Mouse (Mus musculus): Measurements from ENCODE around the gene Elmsan1. TPM values are rescaled to one million over a fixed set of nuclear protein-coding genes. Genes with fewer than 3 reads are reported as not detected.
A peak's percentile ranks its signal among the peaks of the same experiment; 100 is the strongest.
"Not testable (repeated sequence)": the region's sequence is repeated elsewhere in the genome, so short reads cannot be mapped to it uniquely, and the experiment has no call there.

Gene Elmsan1
- total RNA-seq (2021): 18.7 and 25.7 TPM in 2 replicates
- long read RNA-seq, experiment 1, partial matches to known transcripts: 1 of 6 reads
- long read RNA-seq, experiment 1, other reads (novel, unspliced or antisense): 5 of 6 reads
- long read RNA-seq, experiment 2, partial matches to known transcripts: 2 of 6 reads
- long read RNA-seq, experiment 2, other reads (novel, unspliced or antisense): 4 of 6 reads

DNA sequence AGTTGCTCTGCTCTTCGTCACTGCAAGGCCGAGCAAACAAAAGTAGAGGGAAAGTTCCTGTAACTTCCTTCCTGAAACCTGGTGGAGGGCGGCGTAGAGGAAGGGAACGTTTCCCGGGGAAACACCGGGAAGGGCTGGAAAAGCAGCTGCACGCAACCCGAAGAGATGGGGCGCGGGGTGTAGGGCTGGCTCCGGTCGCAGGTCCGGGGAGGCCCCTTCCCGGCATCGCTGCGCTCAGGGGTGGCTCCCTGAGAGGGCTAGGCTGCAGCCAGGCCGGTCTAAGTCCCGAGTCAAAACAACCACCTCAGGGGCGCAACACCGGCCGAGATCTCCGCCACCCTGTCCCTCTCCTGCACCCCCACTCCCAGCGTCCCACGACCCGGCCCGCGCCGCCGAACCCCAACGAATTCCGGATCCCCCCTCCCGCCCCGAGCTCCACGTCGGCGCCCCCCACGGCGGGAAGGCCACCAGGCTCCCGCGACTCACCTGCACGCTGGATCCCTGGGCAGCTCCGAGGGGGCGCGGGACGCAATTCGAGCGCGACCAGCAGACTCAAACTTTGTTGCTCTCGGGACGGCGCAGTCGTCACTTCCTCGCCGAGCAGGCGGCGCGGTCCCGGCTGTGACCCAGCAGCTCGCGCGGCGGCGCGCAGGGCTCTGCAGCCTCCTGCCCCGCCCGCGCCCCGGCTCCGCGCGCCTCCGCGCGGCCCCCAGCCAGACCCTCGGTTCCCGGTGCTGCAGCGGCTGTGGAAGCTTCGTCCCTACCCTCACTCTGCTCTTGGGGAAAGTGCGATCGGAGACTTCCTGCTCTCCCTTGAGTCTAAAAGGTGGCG is at the start of gene Elmsan1:
Gene Elmsan1, minus strand, starts transcription at position 593 of the 832 bp plus-strand sequence.
- peak; percentile 91 for DNase-seq

DNA sequence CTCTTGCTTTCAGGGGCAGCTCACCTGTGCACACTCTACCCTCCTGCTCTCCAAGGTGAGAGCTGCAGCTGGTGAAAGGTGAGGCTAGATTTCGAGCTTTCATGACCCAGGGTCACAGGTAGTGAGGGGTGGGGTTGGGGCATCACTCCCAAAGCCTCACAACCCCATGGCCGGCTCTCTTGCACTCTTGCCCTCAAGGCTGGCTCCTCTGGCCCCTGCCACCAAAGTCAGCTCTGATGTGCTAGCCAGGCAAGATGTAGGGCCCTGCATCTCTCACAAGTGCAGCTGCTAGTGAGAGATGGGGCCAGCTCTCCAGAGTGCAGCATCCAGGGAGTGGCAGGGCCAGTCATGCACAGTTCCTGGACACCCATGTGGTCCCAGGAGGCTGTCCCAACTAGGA is 48.6 kb upstream of the Elmsan1 start:
- no peak for DNase-seq

DNA sequence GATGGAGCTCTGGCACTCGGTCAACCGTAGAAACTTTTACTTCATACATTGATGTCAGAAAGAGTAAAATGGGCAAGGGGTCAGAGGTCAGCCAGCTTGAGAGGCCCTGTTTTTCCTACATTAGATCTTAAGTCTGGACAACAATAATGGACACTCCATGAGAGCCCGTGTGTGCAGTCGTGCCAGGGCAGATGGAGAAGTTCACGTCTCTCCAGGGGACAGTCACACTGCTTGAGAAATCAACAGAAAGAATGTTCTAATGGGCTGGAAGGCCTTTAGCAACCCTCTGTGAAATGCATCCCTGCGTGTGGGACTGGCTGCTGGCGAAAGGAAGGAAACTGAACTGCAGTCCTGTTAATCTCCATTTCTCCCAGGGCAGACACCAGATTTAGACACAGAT is 41.7 kb upstream of the Elmsan1 start:
- DNase-seq: no peak

DNA sequence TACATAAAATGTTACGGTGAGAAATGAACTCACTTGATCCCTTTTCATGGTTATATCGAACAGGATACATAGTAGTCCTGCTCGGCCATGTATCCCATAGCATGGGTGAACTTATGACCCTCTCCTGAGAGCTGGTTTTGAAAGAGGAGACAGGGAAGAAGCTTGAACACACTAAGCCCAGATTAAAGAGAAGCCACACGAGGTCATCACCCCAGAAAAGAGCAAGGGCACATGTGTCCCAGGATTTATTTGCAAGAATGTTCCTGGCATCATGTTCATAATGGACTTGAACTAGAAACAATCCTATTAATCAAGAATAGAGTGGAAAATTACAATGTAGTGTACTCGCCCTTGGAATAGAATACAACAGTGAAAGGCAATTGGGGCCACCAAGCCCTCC is 36.2 kb upstream of the Elmsan1 start:
- DNase-seq: no peak

DNA sequence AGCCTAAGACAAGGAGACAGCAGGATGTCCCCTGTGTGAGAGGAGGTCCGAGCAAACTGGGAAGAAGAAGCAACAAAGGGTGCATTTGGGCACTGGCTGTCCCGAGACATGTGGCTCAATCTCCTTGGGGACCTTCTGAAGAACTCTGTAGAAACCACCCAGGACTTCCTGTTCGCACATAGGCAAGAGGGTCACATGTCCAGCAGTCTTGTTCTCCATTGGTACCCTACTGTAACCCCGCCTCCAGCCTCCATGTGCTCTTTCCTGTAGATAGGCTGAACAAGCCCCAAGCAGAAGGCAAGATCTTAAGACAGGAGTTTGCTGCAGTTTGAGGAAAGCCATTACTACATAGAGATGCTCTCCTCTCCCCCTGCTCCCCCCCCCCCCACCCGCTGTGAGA is 34.1 kb upstream of the Elmsan1 start:
- DNase-seq: no peak

DNA sequence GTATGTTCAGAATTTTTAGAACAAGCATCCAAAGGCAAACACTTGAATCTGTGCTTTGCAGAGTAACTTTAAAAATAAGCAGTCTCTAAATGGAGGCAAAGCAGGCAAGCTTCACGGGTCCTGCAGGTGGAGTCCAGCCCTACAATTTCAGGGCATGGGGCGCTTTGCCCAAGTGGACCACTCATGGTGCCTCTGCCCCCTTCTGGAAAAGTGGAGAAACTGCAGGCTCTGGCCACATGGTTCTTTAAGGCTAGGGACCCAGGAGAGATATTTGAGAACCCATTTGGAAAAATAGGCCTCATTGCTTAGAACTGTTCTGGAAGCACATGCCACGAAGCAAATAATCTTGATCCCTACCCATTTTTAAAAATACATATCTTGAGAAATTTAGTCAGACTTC is 30.5 kb upstream of the Elmsan1 start:
- DNase-seq: peak; percentile 87

DNA sequence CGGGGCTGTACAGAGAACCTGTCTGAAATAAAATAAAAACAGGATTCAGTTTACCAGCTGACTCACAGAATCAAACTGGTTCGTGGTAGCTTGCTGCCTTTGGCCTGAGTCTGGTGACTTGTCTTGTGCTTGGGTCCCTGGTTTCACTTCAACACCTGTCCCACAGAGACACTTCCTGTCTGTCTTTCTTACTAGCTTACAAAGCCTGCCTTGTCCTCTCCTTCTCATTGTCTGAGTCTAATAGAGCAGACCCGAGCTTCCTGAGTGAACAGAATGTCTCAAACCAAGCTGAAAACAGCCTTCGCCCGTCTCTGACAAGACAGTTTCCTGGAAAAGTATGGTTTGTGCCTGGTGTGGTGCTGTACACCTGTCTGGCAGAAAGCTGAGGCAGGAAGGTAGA is 27.0 kb upstream of the Elmsan1 start:
- no peak for DNase-seq

DNA sequence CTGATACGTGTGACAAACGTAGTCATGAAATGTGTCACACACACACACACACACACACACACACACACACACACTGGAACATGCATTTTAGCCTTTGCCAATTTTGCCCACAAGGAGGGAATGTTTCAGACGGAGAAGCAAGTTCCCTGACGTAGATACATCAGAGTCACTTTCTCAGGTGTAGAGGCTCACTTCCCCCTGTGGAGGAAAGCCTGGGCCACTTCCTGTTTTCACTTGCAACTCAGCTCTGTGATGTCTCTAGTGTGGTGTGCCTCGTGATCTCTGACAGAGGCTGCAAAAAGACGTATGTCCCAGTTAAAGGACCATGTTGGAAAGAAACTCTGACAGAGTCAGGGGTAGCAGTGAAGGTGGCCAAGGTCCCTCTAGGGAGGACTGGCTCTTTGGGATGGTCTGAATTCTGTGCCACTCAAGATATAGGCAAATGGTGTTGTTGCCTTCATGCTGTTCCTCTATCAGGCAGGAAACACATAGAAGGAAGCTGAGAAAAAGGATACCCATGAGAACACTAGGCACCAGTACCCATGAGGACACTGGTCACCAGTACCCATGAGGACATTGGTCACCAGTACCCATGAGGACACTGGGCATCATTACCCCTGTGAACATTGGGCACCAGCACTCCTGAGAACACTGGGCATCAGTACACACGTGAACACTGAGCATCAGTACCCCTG is 24.5 kb upstream of the Elmsan1 start:
- DNase-seq: no peak

DNA sequence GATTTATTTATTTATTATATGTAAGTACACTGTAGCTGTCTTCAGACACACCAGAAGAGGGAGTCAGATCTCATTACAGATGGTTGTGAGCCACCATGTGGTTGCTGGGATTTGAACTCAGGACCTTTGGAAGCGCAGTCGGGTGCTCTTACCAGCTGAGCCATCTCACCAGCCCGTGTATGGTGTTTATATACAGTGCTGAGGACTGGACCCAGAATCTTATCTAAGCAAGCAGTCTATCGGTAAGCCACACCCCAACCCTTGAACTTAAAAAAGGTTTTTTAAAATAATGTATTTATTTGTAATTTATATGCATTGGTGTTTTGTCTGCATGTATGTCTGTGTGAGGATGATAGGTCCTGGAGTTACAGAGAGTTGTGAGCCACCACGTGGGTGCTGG is 18.4 kb upstream of the Elmsan1 start:
- DNase-seq: not testable (repeated sequence)

DNA sequence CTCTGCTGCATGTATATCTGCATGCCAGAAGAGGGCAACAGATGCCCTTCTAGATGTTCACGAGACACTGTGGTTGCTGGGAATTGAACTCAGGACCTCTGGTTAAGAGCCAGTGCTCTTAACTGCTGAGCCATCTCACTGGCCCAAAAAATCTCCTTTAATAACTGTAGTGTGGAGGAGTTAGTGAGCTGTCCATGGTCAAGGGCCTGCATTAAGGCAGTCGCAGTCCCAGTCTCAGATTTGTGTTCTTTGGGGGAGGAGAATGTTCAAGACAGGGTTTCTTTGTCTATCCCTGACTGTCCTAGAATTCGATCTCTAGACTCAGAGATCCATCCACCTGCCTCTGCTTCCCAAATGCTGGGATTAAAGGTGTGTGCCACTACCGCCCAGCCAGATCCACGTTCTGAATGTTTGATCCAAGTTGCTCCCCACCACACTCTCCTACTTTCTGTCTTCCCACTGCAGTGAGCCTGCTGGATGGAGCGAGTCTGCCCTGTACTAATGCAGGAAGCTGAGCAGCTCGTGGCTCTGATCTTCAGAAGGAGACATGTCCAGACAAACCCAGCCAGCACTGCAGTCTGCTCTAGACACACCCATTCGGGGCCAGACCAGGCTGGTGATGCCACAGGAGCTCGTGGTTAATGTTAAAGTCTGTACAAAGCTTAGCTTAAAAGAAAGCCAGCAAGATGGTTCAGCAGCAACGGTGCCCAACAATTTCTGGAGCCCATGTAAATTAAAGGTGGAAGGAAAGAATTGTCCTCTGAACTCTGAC is 17.5 kb upstream of the Elmsan1 start:
- DNase-seq: no peak

DNA sequence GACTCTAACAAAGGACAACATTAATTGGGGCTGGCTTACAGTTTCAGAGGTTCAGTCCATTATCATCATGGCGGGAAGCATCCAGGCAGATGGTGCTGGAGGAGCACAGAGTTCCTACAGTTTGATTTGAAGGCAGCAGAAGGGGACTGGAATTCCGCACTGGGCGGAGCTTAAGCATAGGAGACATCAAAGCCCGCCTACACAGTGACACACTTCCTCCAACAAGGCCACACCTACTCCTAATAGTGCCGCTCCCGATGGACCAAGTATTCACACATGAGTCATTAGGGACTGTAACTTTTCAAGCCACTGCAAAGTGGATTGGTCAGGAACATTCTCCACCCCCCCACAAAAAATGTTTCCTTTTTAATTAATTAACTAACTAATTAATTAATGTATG is 16.9 kb upstream of the Elmsan1 start:
- no peak for DNase-seq

DNA sequence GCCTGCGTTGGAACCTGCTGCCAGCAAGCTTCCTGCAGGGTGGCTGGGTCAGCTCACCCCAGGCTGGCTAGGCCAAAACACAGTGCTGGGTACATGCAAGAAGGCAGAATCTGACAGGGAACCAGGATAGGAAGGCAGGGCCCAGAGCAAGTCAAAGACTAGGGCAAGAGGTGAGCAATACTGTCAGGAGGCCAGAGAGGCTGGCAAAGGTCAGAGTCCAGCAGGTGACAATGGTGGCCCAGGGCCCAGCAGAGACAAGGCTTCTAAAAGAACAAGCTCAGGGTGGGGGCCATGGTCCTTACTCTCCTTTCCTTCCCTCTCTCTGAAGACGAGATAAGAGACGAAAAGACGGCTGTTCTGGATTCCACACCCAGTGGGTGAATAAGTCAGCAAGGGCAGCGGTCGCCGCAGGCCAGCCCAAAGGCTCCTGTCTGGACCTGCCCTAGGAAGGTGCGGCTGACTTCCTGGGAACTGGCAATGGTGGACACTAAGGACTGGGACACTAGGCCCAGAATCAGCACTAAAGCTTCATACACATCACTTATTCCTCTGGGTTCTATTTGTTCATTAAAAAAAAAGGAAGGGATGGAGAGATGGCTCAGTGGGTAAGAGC is 14.9 kb upstream of the Elmsan1 start:
- no peak for DNase-seq

DNA sequence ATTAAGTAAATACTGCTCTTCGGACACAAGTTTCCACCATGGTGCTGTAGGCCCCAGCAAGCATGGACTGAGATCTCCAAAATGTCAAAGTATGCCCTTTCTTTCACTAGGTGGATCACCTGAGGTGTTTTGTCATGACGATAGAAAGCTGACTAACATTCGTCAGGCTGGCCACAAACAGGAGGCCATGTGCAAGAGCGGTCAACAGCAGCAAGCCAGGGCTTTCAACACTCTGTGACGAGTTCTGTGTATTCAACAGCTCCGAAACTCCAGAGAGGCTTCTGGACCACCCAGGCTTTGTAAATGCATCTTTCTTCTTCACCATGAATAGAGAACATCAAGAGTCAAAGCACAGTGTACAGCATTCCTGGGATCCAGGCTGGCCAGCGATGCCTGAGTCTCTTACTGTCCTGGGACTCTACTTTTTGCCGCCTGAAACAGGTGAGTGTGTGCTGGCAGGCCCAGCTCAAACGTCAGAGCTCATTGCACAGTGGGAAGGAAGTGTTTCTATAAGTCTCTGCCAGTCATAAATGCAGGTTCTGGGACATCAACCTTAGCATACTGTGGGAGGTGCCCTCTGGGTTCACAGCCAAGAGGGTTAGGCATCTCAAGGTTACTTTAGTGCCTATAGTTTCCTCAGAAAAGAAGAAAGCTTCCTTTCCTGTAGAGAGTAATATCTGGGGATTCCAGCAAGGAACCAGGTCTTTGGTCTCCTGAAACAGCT is 7.6 kb upstream of the Elmsan1 start:
- DNase-seq: no peak

DNA sequence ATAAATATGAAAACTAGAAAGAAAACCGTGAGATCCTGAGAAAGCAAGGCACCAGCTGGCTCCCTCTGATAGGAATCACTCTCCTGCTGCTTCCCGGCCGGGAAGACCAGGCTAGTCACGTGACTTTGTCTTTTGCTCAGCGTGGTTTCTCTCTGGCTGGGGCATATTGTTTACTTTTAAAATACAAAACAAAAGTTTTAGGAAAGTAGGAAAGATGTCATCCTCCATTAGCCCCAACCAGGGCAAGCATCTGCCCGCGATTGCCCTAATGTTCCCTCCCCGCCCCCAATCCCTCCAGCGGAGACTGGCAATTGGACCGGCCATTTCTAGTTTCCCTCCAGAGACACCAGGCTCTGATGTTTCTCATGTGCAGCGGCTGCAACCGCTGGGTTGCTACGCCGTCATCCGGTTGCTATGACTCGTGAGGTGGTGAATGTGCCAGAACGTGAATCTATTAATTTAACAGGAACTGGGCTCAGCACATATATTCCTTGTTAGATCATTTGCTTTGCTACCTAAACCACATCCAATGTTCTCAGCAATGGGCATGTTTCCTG is 3.8 kb upstream of the Elmsan1 start:
- DNase-seq: peak; percentile 82

DNA sequence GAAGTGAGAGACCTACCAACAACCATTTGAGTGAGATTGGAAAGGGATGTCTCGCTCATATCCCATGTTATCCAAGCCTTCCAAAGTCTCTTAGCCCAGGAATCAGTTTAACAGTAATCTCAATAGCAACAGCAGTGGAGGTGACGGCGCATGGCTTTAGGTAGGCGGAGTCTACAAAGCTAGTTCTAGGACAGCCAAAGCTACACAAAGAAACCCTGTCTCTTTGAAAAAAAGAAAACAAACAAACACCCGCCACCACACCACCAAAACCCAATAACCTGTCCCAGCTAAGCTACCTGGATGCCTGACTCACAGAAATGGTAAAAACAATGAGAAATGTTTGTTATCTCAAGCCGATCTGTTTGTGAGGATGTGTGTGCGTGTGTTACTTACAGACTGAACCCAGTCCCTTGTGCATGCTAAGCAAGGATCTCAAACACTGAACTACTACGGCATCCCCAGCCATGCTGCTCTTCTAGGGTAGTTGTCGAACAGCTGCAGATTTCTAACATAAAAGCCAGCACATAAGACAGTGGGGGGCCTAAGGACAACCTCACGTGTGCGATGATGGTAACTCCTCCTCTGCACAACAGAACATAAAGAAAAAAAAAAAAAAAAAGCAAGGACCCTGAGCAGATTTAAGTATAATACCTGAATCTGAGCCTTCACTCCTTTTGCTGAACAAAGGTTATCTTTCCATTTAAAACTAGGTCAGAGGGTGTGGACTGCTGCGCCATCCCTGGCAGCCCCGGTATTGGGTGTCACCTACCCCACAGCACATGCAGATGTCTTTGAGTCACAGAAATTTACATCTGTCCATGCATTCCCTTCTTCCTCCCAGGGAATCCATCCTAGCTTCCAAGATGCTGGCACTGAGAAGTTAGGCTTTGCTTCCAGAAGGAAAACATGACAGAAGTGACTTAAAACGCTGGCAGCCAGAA is 2.5 kb upstream of the Elmsan1 start:
- DNase-seq: no peak

DNA sequence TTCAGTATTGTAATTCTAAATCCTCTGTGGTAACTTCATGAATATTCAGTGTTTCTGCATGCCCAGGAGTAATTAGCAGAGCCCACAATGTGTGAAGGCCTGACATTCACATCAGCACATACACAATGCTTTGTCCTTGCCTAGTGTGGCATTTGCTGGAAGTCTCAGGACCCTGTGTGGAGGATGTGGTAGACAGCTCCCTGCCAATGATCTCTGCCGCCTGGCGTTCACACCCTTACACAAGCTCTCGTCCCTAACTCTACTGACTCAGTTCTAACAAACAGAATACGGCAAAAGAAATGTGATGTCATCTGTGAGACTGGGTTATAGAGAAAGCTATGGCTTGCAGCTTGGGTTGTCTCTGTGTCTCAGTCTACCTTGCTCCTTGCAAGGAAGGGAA is 1.8 kb upstream of the Elmsan1 start:
- no peak for DNase-seq

DNA sequence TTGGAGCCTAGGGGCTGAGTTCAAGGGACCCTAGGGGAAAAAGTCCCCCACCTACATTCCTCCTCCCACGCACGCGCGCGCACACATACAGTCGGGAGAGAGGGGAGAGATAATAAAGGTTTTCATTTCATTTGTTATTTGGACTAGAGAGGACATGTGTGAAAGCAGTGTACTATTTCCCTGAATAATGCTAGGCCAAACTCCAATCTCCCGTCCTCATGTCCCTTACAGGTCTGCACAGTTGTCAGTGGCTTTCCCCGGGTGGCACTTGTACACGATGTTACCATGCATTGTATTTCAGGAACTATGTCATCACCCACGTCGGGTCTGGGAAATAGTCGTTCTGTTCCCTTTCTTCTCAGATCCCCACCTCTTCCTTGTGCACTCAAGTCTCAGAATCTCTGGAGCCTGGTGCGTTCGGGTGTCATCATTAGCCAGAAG is 460 bp upstream of the Elmsan1 start:
- DNase-seq: no peak

DNA sequence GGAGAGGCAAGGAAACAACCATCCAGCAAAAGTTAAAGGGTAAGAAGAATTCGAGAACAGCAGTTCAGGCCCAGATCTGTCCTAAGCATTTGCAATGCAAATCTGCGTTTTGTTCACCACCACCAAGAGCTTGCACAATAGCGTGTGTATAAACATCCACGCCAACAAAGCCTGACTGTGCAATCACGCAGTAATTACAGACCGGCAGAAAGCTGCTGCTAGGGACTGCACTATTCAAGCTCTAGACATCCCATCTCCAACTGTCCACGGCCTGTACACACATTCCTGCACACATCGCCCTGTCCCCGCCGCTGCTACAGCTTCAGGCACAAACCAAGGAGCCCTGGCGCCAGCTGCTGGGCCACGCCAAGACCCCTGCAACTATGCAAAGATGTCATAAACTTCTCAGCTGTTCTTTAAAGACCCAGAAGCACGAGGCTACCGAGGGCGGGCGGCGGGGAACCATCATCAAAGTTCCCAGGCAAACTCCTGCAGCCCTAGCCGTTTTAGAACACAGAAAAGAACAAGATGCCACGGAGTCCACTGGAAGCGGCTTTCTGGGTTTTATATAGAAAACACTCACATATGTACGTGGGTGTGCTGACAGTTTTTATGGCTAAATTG is 1.1 kb downstream of the Elmsan1 start:
- peak; percentile 54 for DNase-seq

DNA sequence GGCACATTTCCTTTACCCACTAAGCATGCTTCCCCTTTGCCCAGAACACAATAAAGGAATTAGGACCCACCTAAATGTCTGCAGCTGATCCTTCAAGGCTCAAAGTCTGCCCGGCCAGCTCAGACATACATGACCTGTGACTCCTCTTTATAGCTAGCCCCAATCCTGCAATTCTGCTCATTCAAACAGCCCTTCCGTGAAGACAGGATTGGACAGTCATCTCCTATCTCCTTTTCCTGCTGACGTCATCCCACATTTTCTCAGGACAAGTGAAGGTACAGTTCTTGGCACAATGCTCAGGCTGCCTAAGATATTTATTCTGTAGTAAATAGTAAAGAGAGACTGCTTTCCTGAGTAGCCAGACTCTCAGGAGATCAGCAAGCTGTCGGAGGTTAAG is 1.6 kb downstream of the Elmsan1 start:
- no peak for DNase-seq
